Mouse (Mus musculus): ENCODE measurements around the gene Gm21083. TPM values are rescaled to one million over a fixed set of nuclear protein-coding genes. Genes with fewer than 3 reads are reported as not detected.
"Not testable (repeated sequence)": the region's sequence is repeated elsewhere in the genome, so short reads cannot be mapped to it uniquely, and the experiment has no call there.

Gm21083 gene
- total and polyA plus RNA-seq, 2 experiments from 2014 or later, result not detected

- H3K4me1 ChIP-seq (ENCODE audit: insufficient read depth); H3K9me3 ChIP-seq (ENCODE audit: low read length); H3K4me2 ChIP-seq (ENCODE audit: low read depth); ATAC-seq; H3K27ac ChIP-seq (ENCODE audit: low read depth, low read length); H3K9ac ChIP-seq; H3K4me3 ChIP-seq (ENCODE audit: low read depth, low read length); H3K27me3 ChIP-seq (ENCODE audit: insufficient read depth, low read length); H3K36me3 ChIP-seq (ENCODE audit: insufficient read depth): not testable (repeated sequence)
- peak; percentile 71 for DNase-seq
- WGBS, result 40% methylated on average over 6 of the region's 6 CpGs
- TF ChIP-seq CTCF (IDR thresholded peaks at IDR 0.05; ENCODE audit: low read depth), result peak; percentile 62
Measured at GRCm38 (mm10) chr5:15588291-15588690, 11.2 kb downstream of the Gm21083 start.

GRCm38 (mm10) chr5:15590635-15591034, 13.5 kb downstream of the Gm21083 start:
- H3K4me3 ChIP-seq (ENCODE audit: low read depth, low read length); H3K4me1 ChIP-seq (ENCODE audit: insufficient read depth); H3K27me3 ChIP-seq (ENCODE audit: insufficient read depth, low read length); H3K36me3 ChIP-seq (ENCODE audit: insufficient read depth); DNase-seq; H3K4me2 ChIP-seq (ENCODE audit: low read depth); H3K27ac ChIP-seq (ENCODE audit: low read depth, low read length); H3K9ac ChIP-seq; H3K9me3 ChIP-seq (ENCODE audit: low read length); ATAC-seq: not testable (repeated sequence)
- WGBS, result 56% methylated on average over 5 of the region's 5 CpGs

GRCm38 (mm10) chr5:15591577-15591976, 14.4 kb downstream of the Gm21083 start:
- H3K4me1 ChIP-seq (ENCODE audit: insufficient read depth); H3K4me3 ChIP-seq (ENCODE audit: low read depth, low read length); ATAC-seq; H3K9ac ChIP-seq; H3K27me3 ChIP-seq (ENCODE audit: insufficient read depth, low read length); H3K27ac ChIP-seq (ENCODE audit: low read depth, low read length); H3K36me3 ChIP-seq (ENCODE audit: insufficient read depth); H3K9me3 ChIP-seq (ENCODE audit: low read length); H3K4me2 ChIP-seq (ENCODE audit: low read depth); DNase-seq: not testable (repeated sequence)
- WGBS, result 75% methylated on average over 2 of the region's 2 CpGs

- H3K9me3 ChIP-seq (ENCODE audit: low read length), result peaks cover 11% of the 10 kb centered on the region
- not testable (repeated sequence) for H3K4me2 ChIP-seq (ENCODE audit: low read depth); H3K4me1 ChIP-seq (ENCODE audit: insufficient read depth); H3K9ac ChIP-seq; H3K27ac ChIP-seq (ENCODE audit: low read depth, low read length); H3K4me3 ChIP-seq (ENCODE audit: low read depth, low read length); H3K36me3 ChIP-seq (ENCODE audit: insufficient read depth); ATAC-seq; H3K27me3 ChIP-seq (ENCODE audit: insufficient read depth, low read length); DNase-seq
Measured at GRCm38 (mm10) chr5:15598831-15599230, 21.7 kb downstream of the Gm21083 start.

- not testable (repeated sequence) for ATAC-seq, DNase-seq
- TF ChIP-seq CTCF (IDR thresholded peaks at IDR 0.05; ENCODE audit: low read depth), result peak; percentile 3; the same call in 1 of the 2 replicates
Measured at GRCm38 (mm10) chr5:15600342-15600741, 23.2 kb downstream of the Gm21083 start.

GRCm38 (mm10) chr5:15601481-15601880, 24.3 kb downstream of the Gm21083 start:
- not testable (repeated sequence) for DNase-seq; H3K4me1 ChIP-seq (ENCODE audit: insufficient read depth); H3K9ac ChIP-seq; H3K27me3 ChIP-seq (ENCODE audit: insufficient read depth, low read length); H3K4me3 ChIP-seq (ENCODE audit: low read depth, low read length); H3K27ac ChIP-seq (ENCODE audit: low read depth, low read length); H3K4me2 ChIP-seq (ENCODE audit: low read depth); H3K36me3 ChIP-seq (ENCODE audit: insufficient read depth)
- peak; percentile 51 for ATAC-seq
- peaks cover 14% of the 10 kb centered on the region for H3K9me3 ChIP-seq (ENCODE audit: low read length)
- 61% methylated on average over 5 of the region's 5 CpGs for WGBS

More at GRCm38 (mm10) chr5:15600342-15600741, 23.2 kb downstream of the Gm21083 start:
- not testable (repeated sequence) for H3K4me2 ChIP-seq (ENCODE audit: low read depth); H3K4me3 ChIP-seq (ENCODE audit: low read depth, low read length); H3K27ac ChIP-seq (ENCODE audit: low read depth, low read length); H3K9ac ChIP-seq; H3K4me1 ChIP-seq (ENCODE audit: insufficient read depth); H3K36me3 ChIP-seq (ENCODE audit: insufficient read depth); H3K27me3 ChIP-seq (ENCODE audit: insufficient read depth, low read length)
- 43% methylated on average over 4 of the region's 4 CpGs for WGBS
- H3K9me3 ChIP-seq (ENCODE audit: low read length), result peaks cover 11% of the 10 kb centered on the region

- H3K4me3 ChIP-seq (ENCODE audit: low read depth, low read length); H3K27me3 ChIP-seq (ENCODE audit: insufficient read depth, low read length); H3K36me3 ChIP-seq (ENCODE audit: insufficient read depth); H3K4me1 ChIP-seq (ENCODE audit: insufficient read depth); H3K4me2 ChIP-seq (ENCODE audit: low read depth); ATAC-seq; H3K9ac ChIP-seq; DNase-seq; H3K27ac ChIP-seq (ENCODE audit: low read depth, low read length): not testable (repeated sequence)
- H3K9me3 ChIP-seq (ENCODE audit: low read length), result peaks cover 18% of the 10 kb centered on the region
- 71% methylated on average over 3 of the region's 3 CpGs for WGBS
Measured at GRCm38 (mm10) chr5:15601960-15602359, 24.8 kb downstream of the Gm21083 start.

- 59% methylated on average over 3 of the region's 3 CpGs for WGBS
- DNase-seq, result not testable (repeated sequence)
Measured at GRCm38 (mm10) chr5:15602424-15602947, 25.4 kb downstream of the Gm21083 start.

GRCm38 (mm10) chr5:15603008-15603407, 25.9 kb downstream of the Gm21083 start:
- H3K27me3 ChIP-seq (ENCODE audit: insufficient read depth, low read length); H3K4me3 ChIP-seq (ENCODE audit: low read depth, low read length); DNase-seq; H3K36me3 ChIP-seq (ENCODE audit: insufficient read depth); H3K27ac ChIP-seq (ENCODE audit: low read depth, low read length); H3K4me2 ChIP-seq (ENCODE audit: low read depth); ATAC-seq; H3K9ac ChIP-seq; H3K4me1 ChIP-seq (ENCODE audit: insufficient read depth): not testable (repeated sequence)
- peaks cover 18% of the 10 kb centered on the region for H3K9me3 ChIP-seq (ENCODE audit: low read length)
- WGBS, result 43% methylated on average over 2 of the region's 2 CpGs

More at GRCm38 (mm10) chr5:15602424-15602947, 25.4 kb downstream of the Gm21083 start:
- H3K27me3 ChIP-seq (ENCODE audit: insufficient read depth, low read length); H3K4me2 ChIP-seq (ENCODE audit: low read depth); H3K27ac ChIP-seq (ENCODE audit: low read depth, low read length); H3K36me3 ChIP-seq (ENCODE audit: insufficient read depth); H3K4me3 ChIP-seq (ENCODE audit: low read depth, low read length); H3K9ac ChIP-seq; H3K4me1 ChIP-seq (ENCODE audit: insufficient read depth): not testable (repeated sequence)
- peaks cover 18% of the 10 kb centered on the region for H3K9me3 ChIP-seq (ENCODE audit: low read length)
- 0 out of 2 replicates have a peak, but pooled peaks have one; percentile 12 for ATAC-seq

- not testable (repeated sequence) for H3K27me3 ChIP-seq (ENCODE audit: insufficient read depth, low read length); H3K4me1 ChIP-seq (ENCODE audit: insufficient read depth); H3K4me2 ChIP-seq (ENCODE audit: low read depth); H3K36me3 ChIP-seq (ENCODE audit: insufficient read depth); H3K9ac ChIP-seq; H3K27ac ChIP-seq (ENCODE audit: low read depth, low read length); H3K4me3 ChIP-seq (ENCODE audit: low read depth, low read length); ATAC-seq; DNase-seq
- WGBS, result 73% methylated on average over 8 of the region's 8 CpGs
- peaks cover 18% of the 10 kb centered on the region for H3K9me3 ChIP-seq (ENCODE audit: low read length)
Measured at GRCm38 (mm10) chr5:15603585-15603984, 26.5 kb downstream of the Gm21083 start.
